Mouse (Mus musculus) spleen, adult 18-20 months (tissue): ENCODE data around the gene Itsn1.

Experiments
- DNase-seq, 2 experiments: peaks; one replicate each; pipeline ENCODE4 v3.0.0; 2022; ENCODE audit warnings: mixed read lengths in 2 of 2

Gene Itsn1

GRCm38 (mm10) chr16:91918461-91918860 is 189.4 kb downstream of the Itsn1 start:
- DNase-seq = no peak

- no peak for DNase-seq
These were observed 190.0 kb downstream of the Itsn1 start for GRCm38 (mm10) chr16:91919056-91919455.

DNA sequence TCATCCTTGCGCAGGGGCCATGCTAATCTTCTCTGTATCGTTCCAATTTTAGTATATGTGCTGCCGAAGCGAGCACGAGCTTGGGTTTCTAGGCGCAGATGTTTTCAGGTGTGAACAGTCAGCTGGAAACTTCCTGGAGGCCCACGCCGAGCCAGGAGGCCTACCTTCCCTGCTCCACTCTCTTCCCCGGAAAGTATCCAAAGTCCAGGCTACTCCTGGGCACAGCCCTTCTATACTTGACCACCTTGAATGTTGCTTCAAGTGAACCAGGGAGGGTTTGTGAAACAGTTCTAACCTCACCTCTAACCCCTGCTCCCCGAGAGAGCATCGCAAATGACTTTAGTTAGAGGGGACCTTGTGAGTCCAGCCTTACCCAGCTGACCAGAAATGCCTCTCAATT is 192.3 kb downstream of the Itsn1 start:
- DNase-seq = no peak

GRCm38 (mm10) chr16:91922939-91923338 is 193.9 kb downstream of the Itsn1 start:
- no peak for DNase-seq

DNA sequence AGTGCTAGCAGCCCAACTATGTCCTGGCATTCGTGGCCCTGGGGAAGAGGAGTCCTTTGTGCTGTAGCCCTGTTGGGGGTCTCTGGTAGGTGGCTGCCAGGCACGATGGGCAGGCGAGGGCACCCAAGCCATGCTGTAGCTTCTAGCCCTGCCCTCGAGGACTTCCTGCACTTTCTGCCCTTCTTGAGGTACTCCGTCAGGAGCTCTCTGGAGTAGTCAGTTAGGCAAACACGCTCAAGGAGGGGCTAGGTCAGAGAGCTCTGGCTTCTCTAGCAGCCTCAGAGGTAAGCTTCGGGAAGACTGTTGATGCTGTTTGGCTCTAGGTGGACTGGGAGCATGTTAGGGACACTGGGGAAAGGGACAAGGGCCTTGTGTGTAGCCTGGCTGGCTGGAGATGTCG is 195.3 kb downstream of the Itsn1 start:
- no peak for DNase-seq

- DNase-seq = no peak
These were observed 199.0 kb downstream of the Itsn1 start for GRCm38 (mm10) chr16:91927911-91928630.

- DNase-seq = peak; percentile 81 to 85
These were observed 202.3 kb downstream of the Itsn1 start for GRCm38 (mm10) chr16:91931078-91932013.

GRCm38 (mm10) chr16:91932082-91932690 is 203.1 kb downstream of the Itsn1 start:
- no peak for DNase-seq

DNA sequence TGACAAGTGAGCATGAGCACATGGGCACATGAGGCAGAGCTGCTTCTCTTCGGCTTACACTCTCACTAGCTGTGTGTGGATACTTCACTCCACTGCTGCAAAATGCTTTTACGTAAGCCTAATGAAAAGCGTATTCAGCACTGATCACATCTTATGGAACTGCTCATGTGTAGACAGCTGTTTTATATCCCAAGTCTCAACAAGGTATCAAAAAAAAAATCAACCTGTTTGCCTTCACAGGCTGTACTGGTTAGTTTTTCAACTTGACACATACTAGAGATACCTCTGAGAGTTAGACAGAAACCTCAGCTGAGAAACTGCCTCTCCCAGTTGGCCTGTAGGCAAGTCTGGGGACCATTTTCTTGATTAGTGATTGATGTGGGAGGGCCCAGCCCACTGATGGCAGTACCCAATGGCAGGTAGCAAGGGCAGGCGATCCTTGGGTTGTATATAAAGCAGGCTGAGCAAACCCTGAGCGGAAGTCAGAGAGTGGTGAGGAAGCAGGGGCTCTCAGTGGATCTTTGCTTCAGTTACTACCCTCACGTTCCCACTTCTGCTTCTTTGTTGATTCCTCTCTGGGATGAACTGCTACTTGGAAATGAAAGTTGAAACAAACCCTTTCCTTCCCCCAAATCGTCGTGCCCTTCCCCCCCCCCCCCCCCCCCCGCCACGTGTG is 203.9 kb downstream of the Itsn1 start:
- peak; percentile 24 to 25 for DNase-seq

DNA sequence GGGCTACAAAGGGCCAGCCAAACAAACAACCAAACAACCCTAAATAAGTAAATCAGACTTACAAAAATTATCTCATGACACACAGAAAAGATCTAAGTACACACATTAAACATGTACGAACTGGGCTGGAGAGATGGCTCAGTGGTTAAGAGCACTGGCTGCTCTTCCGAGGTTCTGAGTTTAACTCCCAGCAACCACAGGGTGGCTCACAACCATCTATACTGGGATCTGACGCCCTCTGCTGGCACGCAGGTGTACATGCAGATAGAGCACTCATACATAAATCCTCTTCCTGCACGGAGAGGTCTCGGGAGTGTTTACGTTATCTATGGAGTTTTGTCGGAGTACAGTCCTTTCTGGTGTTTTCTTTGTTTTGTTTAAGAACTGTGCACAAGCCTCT is 206.0 kb downstream of the Itsn1 start:
- peak; percentile 23 to 61 for DNase-seq

- DNase-seq = no peak
These were observed 206.6 kb downstream of the Itsn1 start for GRCm38 (mm10) chr16:91935726-91936125.

GRCm38 (mm10) chr16:91936340-91937030 is 207.4 kb downstream of the Itsn1 start:
- DNase-seq = peak; percentile 56 to 83

- DNase-seq = no peak
These were observed 208.2 kb downstream of the Itsn1 start for GRCm38 (mm10) chr16:91937281-91937680.

DNA sequence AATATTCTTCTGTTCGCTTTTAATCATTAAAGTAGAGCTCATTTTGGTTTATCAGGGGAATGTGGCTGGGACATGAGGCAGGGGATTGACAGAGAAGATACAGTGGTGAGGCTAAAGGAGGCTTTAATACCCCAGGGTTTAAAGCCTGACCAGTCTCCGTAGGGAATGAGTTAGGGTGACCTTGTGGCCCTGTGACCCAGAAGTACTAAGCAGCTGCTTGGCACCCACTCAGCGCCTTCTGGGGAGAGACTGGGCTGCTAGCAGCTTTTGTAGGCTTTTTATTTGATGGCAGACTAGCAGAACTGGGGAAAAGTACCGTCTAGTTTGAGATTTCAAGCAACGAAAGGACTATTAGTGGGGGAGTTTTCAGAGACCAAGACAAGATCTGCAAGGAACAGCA is 209.1 kb downstream of the Itsn1 start:
- DNase-seq = no peak

DNA sequence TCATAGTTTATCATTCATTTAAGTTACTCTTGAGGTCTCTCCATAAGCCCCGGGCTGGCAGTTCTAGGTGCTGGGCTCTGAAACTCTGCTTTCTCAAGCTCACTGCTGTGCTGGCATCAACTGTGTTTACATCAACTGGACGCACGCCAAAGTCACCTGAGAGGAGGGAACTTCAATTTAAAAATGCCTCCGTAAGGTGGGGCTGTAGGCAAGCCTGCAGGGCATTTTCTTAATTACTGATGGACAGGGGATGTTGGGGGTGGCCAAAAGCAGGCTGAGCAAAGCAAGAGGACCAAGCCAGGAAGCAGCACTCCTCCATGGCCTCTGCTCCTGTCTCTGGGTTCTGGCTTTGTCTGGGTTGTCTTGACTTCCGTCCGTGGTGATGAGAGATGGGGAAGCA is 211.6 kb downstream of the Itsn1 start:
- DNase-seq = no peak

GRCm38 (mm10) chr16:91942201-91942600 is 213.1 kb downstream of the Itsn1 start:
- no peak for DNase-seq

DNA sequence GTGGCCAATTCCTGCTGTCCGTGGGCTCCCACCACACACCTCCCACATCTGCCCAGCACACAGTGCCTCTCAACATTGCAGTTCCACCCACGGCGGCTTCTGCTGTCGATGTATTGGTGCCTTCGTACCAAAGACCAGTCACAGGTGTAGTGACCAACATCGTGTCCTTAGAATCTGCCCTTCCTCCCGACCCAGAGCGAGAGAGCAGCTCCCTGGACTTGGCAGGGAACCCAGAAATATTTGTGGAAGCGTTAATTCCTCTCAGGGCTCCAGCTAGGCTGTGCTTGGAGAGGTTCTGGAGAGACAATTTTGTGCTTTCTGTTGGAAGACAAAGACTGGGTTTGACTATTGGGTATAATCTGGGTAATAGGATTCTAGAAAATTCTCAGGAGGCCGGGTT is 217.2 kb downstream of the Itsn1 start:
- DNase-seq = no peak

DNA sequence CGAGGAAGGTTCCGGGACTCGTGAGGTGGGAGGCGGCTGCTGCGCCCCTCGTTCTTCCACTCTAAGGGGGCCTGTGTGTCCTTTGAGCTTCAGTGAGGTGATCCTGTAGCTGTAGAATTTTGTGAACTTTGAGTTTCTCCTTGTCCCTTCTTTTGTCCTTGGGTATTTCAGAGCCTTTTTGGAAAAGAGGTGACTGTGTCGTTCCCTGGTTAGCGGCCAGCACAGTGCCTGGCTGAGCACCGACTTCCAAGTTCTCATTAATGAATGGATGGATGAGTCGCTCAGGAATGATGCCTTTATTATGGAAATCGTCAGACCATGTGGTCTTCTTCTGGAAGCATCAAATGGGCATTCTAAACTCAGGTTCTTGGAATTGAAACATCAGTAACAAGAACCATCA is 218.0 kb downstream of the Itsn1 start:
- no peak for DNase-seq

- DNase-seq = no peak
These were observed 224.9 kb downstream of the Itsn1 start for GRCm38 (mm10) chr16:91953967-91954366.

GRCm38 (mm10) chr16:91954766-91955165 is 225.7 kb downstream of the Itsn1 start:
- no peak for DNase-seq

DNA sequence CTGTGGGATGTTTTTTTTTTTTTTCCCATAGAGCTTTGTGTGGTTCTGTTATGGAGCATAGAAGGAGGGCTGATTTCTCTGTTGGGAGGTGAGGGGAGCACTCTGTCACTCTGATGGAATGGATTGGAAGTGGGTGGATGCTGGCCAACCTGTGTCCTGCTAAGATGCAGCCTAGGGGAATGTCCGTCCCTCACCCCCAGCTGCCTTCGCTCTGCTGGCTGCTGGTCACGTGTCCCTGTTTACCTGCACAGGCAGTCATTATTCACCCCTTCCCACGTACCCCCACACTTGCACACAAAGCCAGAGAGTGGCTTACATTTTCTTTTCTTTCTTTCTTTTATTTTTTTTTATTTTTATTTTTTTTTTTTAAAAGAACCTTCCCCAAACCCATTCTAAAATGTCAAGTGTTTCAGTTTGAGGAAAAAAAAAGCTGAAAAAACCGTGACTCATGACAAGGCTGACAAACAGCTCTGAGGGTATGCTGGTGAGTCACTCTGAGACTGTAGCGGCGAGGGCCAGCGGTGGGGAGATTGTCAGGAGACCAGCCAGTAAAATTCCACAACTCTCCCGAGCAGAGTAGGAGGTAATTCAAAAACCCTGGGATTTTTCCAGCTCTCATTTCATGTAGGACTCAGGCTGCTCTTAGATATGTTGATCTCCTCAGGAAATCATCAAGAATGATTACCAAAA is 233.3 kb downstream of the Itsn1 start:
- DNase-seq = no peak
